Mouse (Mus musculus) E14TG2a.4 (cell line): ENCODE data around the gene Alk.

Experiments used
- CTCF ChIP-seq: conservative IDR thresholded peaks from 2 replicates; pipeline ENCODE4 v1.5.1; 2014; ENCODE audit warnings: low read length
- NANOG ChIP-seq: IDR thresholded peaks from 2 replicates; pipeline ENCODE4 v1.6.1; 2014; ENCODE audit warnings: borderline replicate concordance, low read length, mixed read lengths
- POU5F1 ChIP-seq: IDR thresholded peaks from 2 replicates; pipeline ENCODE4 v1.6.1; 2014; ENCODE audit warnings: low read length, borderline replicate concordance

GRCm38 (mm10) chr17:72401861-72402260 is 202.6 kb downstream of the Alk start:
- TF ChIP-seq CTCF (no peak), NANOG (no peak), POU5F1 (no peak)
